Mouse (Mus musculus) cerebellum, postnatal 14 days (tissue): Measurements from ENCODE around the gene Bicral.

Source experiments
- DNase-seq, 2 experiments: peaks; one replicate each; pipeline ENCODE4 v3.0.0; 2021; ENCODE audit warnings: mixed read lengths in 2 of 2

Gene Bicral

DNA sequence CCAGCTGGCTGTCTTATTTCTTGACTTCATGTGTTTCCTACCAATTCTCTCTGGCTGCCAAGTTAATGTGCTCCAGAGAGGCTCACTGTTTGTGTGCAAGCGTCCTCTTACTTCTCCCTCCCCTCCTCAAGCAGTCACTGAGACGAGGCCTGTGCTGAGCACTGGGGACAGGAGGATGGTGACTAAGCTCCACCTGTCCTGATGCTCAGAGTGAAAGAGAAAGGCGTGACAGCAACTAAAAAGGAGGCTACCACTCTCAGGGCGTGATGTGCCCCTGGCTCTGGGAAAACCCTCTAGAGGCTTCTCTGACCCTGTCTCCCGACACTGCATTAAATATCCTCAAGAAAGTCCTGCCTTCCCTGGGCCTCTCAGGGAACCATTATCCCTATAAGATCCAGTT lies 109.0 kb downstream of the Bicral start:
- no peak for DNase-seq
